In genomic region chr11:114303636-114304354, GRCm38 (mm10) we compare ENCODE assay signal across 12 mouse cellular contexts.
DNase-seq lines count a peak whose midpoint lies in the region; ATAC-seq and TF ChIP-seq lines count a peak whose summit lies in the region.
"Had no signal": no experiment of that assay in that cellular context is flagged by ENCODE, and none has a peak within 500 bp of the region (broad histone marks: within the 10 kb centered on the region; RNA-seq: fewer than 3 reads in every experiment).

No protein-coding gene starts in this region.

- no peak overlapping the region for H3K4me2 ChIP-seq in forebrain, embryonic 16.5 days (ENCODE audit: low read length)
- no peak overlapping the region for H3K4me2 ChIP-seq in liver, postnatal 0 days (ENCODE audit: low read depth, low read length)
- no peak overlapping the region for H3K4me2 ChIP-seq in kidney, embryonic 16.5 days (replicated peaks; ENCODE audit: low read depth, low read length)
- H3K4me2 ChIP-seq: heart, embryonic 15.5 days had no signal

- ATAC-seq in forebrain, embryonic 16.5 days: peak; percentile 72
- ATAC-seq in liver, postnatal 0 days: peak; percentile 92
- no peak for ATAC-seq in monocyte, adult 5-6 weeks (replicated peaks; ENCODE audit: insufficient number of reproducible peaks, low FRiP score, low TSS enrichment, poor library complexity, severe bottlenecking)
- ATAC-seq in kidney, embryonic 16.5 days (ENCODE audit: low FRiP score, low TSS enrichment): no peak

- H3K36me3 ChIP-seq in forebrain, embryonic 16.5 days (ENCODE audit: control insufficient read depth, insufficient read depth): no peaks in the 10 kb centered on the region
- H3K36me3 ChIP-seq in liver, postnatal 0 days (replicated peaks; ENCODE audit: insufficient read depth, low read length): no peaks in the 10 kb centered on the region
- H3K36me3 ChIP-seq in heart, adult 2 months (ENCODE audit: control insufficient read depth, insufficient read depth, low read length): no peaks in the 10 kb centered on the region
- H3K36me3 ChIP-seq in kidney, embryonic 16.5 days (ENCODE audit: insufficient read depth, low read length): no peaks in the 10 kb centered on the region
- H3K36me3 ChIP-seq: heart, embryonic 15.5 days had no signal

- WGBS in forebrain, embryonic 16.5 days: 38% methylated on average over 13 of the region's 13 CpGs
- 65% methylated on average over 13 of the region's 13 CpGs for WGBS in liver, postnatal 0 days (ENCODE audit: insufficient replicate concordance)
- 76% methylated on average over 13 of the region's 13 CpGs for WGBS in heart, adult 2 months
- WGBS in kidney, embryonic 16.5 days: 51% methylated on average over 13 of the region's 13 CpGs

- TF ChIP-seq EP300 in liver, postnatal 0 days (IDR thresholded peaks at IDR 0.05; ENCODE audit: low read depth): no peak
- no peak for TF ChIP-seq EP300 in heart, adult 2 months (IDR thresholded peaks at IDR 0.05; ENCODE audit: insufficient read depth, low read depth, low read length)

- intact Hi-C loops in heart, adult 2 months (cut with DNase I): no loop called here

- peak; percentile 45 for DNase-seq in right cerebral cortex, postnatal 4 days
- DNase-seq in right cerebral cortex, adult 2 months (ENCODE audit: low spot score in 2 of 2): no peak
- no peak for DNase-seq in liver, postnatal 0 days
- DNase-seq in heart, adult 2 months: no peak
- DNase-seq in spleen, postnatal 14 days (ENCODE audit: low spot score in 2 of 2): no peak
- DNase-seq: adrenal gland, postnatal 36 days; kidney, postnatal 36 days; lung, adult 2 months had no signal

- no peak for TF ChIP-seq POLR2A in heart, adult 2 months (IDR thresholded peaks at IDR 0.05; ENCODE audit: insufficient read depth, low read depth, low read length)

- H3K4me1 ChIP-seq in forebrain, embryonic 16.5 days (replicated peaks; ENCODE audit: control insufficient read depth, insufficient read depth, low read length): peaks cover 24% of the 10 kb centered on the region
- no peaks in the 10 kb centered on the region; the same call in 1 of the 2 replicates for H3K4me1 ChIP-seq in liver, postnatal 0 days (ENCODE audit: insufficient read depth)
- H3K4me1 ChIP-seq in heart, adult 2 months (ENCODE audit: control insufficient read depth, insufficient read depth, low read length): no peaks in the 10 kb centered on the region
- no peaks in the 10 kb centered on the region for H3K4me1 ChIP-seq in kidney, embryonic 16.5 days (ENCODE audit: insufficient read depth, low read length)
- H3K4me1 ChIP-seq: heart, embryonic 15.5 days had no signal

- no peak overlapping the region for H3K27ac ChIP-seq in forebrain, embryonic 16.5 days (ENCODE audit: low read length)
- H3K27ac ChIP-seq in liver, postnatal 0 days (ENCODE audit: low read depth): peak overlapping the region; percentile 22; the same call in 1 of the 2 replicates
- H3K27ac ChIP-seq in heart, adult 2 months: no peak overlapping the region
- H3K27ac ChIP-seq in kidney, embryonic 16.5 days (ENCODE audit: low read length): no peak overlapping the region
- H3K27ac ChIP-seq: heart, embryonic 15.5 days had no signal

- no peak for TF ChIP-seq CTCF in liver, postnatal 0 days (IDR thresholded peaks at IDR 0.05; ENCODE audit: low read depth)
- no peak for TF ChIP-seq CTCF in heart, adult 2 months (IDR thresholded peaks at IDR 0.05)

- no peak overlapping the region for H3K9ac ChIP-seq in forebrain, embryonic 16.5 days (replicated peaks; ENCODE audit: low read depth, low read length)
- no peak overlapping the region for H3K9ac ChIP-seq in liver, postnatal 0 days (replicated peaks)
- H3K9ac ChIP-seq in heart, adult 2 months (ENCODE audit: low read depth, low read length): no peak overlapping the region
- H3K9ac ChIP-seq in kidney, embryonic 16.5 days (replicated peaks; ENCODE audit: low read length): no peak overlapping the region
- H3K9ac ChIP-seq: heart, embryonic 15.5 days had no signal

- no peaks in the 10 kb centered on the region for H3K27me3 ChIP-seq in forebrain, embryonic 16.5 days (replicated peaks; ENCODE audit: control insufficient read depth, insufficient read depth, low read length)
- H3K27me3 ChIP-seq in liver, postnatal 0 days (ENCODE audit: insufficient read depth, low read length): no peaks in the 10 kb centered on the region
- no peaks in the 10 kb centered on the region for H3K27me3 ChIP-seq in heart, adult 2 months (ENCODE audit: control insufficient read depth, insufficient read depth, low read length)
- no peaks in the 10 kb centered on the region for H3K27me3 ChIP-seq in kidney, embryonic 16.5 days (ENCODE audit: insufficient read depth, low read length)

- no peak overlapping the region for H3K4me3 ChIP-seq in forebrain, embryonic 16.5 days (replicated peaks; ENCODE audit: low read length)
- no peak overlapping the region for H3K4me3 ChIP-seq in liver, postnatal 0 days (ENCODE audit: low read depth, low read length)
- H3K4me3 ChIP-seq in heart, adult 2 months: no peak overlapping the region
- H3K4me3 ChIP-seq in kidney, embryonic 16.5 days (ENCODE audit: low read length): no peak overlapping the region
- H3K4me3 ChIP-seq: heart, embryonic 15.5 days had no signal

- H3K79me2 ChIP-seq in heart, adult 2 months (replicated peaks; ENCODE audit: control insufficient read depth, insufficient read depth, low read length): no peaks in the 10 kb centered on the region

- H3K9me3 ChIP-seq in forebrain, embryonic 16.5 days (ENCODE audit: control insufficient read depth, low read length): no peaks in the 10 kb centered on the region
- H3K9me3 ChIP-seq in liver, postnatal 0 days (ENCODE audit: low read length): no peaks in the 10 kb centered on the region
- no peaks in the 10 kb centered on the region for H3K9me3 ChIP-seq in kidney, embryonic 16.5 days (ENCODE audit: low read length)
- H3K9me3 ChIP-seq: heart, embryonic 15.5 days had no signal

Comparison
In these comparisons a context has a peak if more than half of its experiments do, and no peak if none do; other contexts are left out.
1. ATAC-seq: peak in forebrain, embryonic 16.5 days (single experiment) and liver, postnatal 0 days (single experiment); none in monocyte, adult 5-6 weeks (single experiment) and kidney, embryonic 16.5 days (single experiment).